Mouse (Mus musculus): ENCODE results near the gene Gadd45a. TPM values are rescaled to one million over a fixed set of nuclear protein-coding genes. Genes with fewer than 3 reads are reported as not detected.

The Gadd45a gene
- polyA plus RNA-seq, 1 experiment from 2014 or later: 26.2 TPM

- H3K27ac ChIP-seq (replicated peaks): no peak overlapping the region
Measured at GRCm38 (mm10) chr6:67018365-67018764, 18.9 kb downstream of the Gadd45a start.

GRCm38 (mm10) chr6:67016520-67017111 lies 20.6 kb downstream of the Gadd45a start:
- Histone ChIP-seq H3K4me1 (replicated peaks; ENCODE audit: control insufficient read depth, insufficient read depth) (peaks cover 9% of the 10 kb centered on the region), H3K4me3 (ENCODE audit: low read depth, low read length) (no peak overlapping the region), H3K27me3 (ENCODE audit: control insufficient read depth, insufficient read depth, low read length) (no peaks in the 10 kb centered on the region), H3K27ac (replicated peaks) (peak overlapping the region; percentile 67), H3K9me3 (ENCODE audit: control insufficient read depth, low read length) (no peaks in the 10 kb centered on the region), H3K36me3 (ENCODE audit: control insufficient read depth, insufficient read depth, low read length) (no peaks in the 10 kb centered on the region), H3K4me2 (replicated peaks; ENCODE audit: low read depth) (no peak overlapping the region), H3K9ac (ENCODE audit: low read length) (no peak overlapping the region)
- ATAC-seq (ENCODE audit: low FRiP score, low TSS enrichment) (no peak), DNase-seq (ENCODE audit: low spot score) (no peak)
- TF ChIP-seq EP300 (optimal IDR thresholded peaks at IDR 0.05): no peak
- no peak for TF ChIP-seq CTCF (IDR thresholded peaks at IDR 0.05; ENCODE audit: low read depth)
- 38% methylated on average over 7 of the region's 7 CpGs for WGBS

More at GRCm38 (mm10) chr6:67018365-67018764, 18.9 kb downstream of the Gadd45a start:
- H3K9me3 ChIP-seq (ENCODE audit: control insufficient read depth, low read length): no peaks in the 10 kb centered on the region
- H3K9ac ChIP-seq (ENCODE audit: low read length): no peak overlapping the region
- peaks cover 9% of the 10 kb centered on the region for H3K4me1 ChIP-seq (replicated peaks; ENCODE audit: control insufficient read depth, insufficient read depth)
- H3K36me3 ChIP-seq (ENCODE audit: control insufficient read depth, insufficient read depth, low read length): no peaks in the 10 kb centered on the region
- no peak overlapping the region for H3K4me3 ChIP-seq (ENCODE audit: low read depth, low read length)
- ATAC-seq (ENCODE audit: low FRiP score, low TSS enrichment): no peak
- 84% methylated on average over 4 of the region's 4 CpGs for WGBS
- no peak for TF ChIP-seq EP300 (optimal IDR thresholded peaks at IDR 0.05)
- no peak for TF ChIP-seq CTCF (IDR thresholded peaks at IDR 0.05; ENCODE audit: low read depth)
- DNase-seq (ENCODE audit: low spot score): no peak
- H3K4me2 ChIP-seq (replicated peaks; ENCODE audit: low read depth): no peak overlapping the region
- no peaks in the 10 kb centered on the region for H3K27me3 ChIP-seq (ENCODE audit: control insufficient read depth, insufficient read depth, low read length)

DNA sequence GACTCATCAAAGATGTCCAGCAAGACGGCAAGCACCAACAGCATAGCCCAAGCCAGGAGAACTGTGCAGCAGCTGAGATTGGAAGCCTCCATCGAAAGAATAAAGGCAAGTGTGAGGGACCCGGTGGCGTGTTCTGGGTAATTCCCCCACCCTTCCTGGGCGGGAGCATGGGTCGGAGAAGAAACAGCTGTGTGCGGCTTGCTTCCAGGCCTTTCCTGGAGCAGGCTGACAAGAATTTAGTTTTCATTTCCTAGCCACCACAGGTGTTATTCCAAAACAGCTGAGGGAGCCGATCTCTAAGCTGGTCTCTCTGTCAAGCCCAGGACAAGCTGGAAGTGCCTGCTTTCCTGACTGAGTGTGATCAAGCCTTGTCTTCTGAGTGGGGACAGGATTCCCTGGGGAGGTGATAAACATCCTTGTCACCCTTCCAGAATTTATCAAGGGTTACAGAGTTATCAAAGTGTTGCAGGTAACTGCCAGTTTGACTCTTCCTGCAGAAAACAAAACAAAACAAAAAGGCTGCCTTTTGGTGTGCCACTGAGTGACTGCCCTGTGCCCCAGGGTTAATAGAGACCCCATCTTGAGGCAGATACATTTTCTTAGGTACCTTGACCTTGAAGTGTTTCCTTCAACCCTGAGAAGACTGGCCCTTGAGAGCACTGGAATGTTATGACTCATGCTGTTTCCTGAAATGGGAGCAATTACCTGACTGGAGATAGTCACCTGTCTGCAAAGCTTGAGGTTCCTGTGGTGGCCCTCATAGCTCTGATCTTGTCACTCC lies 21.3 kb downstream of the Gadd45a start:
- no peak for TF ChIP-seq CTCF (IDR thresholded peaks at IDR 0.05; ENCODE audit: low read depth)
- no peak for TF ChIP-seq EP300 (optimal IDR thresholded peaks at IDR 0.05)
- Histone ChIP-seq H3K9ac (ENCODE audit: low read length) (no peak overlapping the region), H3K4me1 (replicated peaks; ENCODE audit: control insufficient read depth, insufficient read depth) (peaks cover 9% of the 10 kb centered on the region), H3K36me3 (ENCODE audit: control insufficient read depth, insufficient read depth, low read length) (no peaks in the 10 kb centered on the region), H3K27ac (replicated peaks) (no peak overlapping the region; the same call in 1 of the 2 replicates), H3K9me3 (ENCODE audit: control insufficient read depth, low read length) (no peaks in the 10 kb centered on the region), H3K27me3 (ENCODE audit: control insufficient read depth, insufficient read depth, low read length) (no peaks in the 10 kb centered on the region), H3K4me3 (ENCODE audit: low read depth, low read length) (no peak overlapping the region), H3K4me2 (replicated peaks; ENCODE audit: low read depth) (no peak overlapping the region)
- no peak for ATAC-seq (ENCODE audit: low FRiP score, low TSS enrichment)
- 38% methylated on average over 8 of the region's 8 CpGs for WGBS
- no peak for DNase-seq (ENCODE audit: low spot score)

DNA sequence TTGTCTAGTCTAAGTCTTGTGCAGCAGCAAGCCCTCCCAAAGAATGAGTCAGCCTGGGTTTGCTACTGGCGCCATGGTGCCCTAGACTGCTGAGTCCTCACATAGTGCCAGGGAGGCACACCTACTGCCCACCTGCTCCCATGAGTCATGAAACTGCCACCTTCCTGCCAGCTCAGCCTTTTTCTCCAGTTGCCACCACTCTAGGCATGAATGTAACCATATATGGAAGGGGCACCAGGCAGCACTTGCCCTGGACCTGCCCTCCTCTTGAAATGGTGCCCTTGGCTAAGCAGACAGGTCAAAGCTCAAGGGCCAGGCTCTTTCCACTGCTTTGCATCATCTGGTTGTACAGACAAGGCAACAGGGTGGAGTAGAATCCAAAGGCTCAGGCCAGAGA lies 22.6 kb downstream of the Gadd45a start:
- ATAC-seq (ENCODE audit: low FRiP score, low TSS enrichment) (peak; percentile 80), DNase-seq (ENCODE audit: low spot score) (no peak)
- Histone ChIP-seq H3K36me3 (ENCODE audit: control insufficient read depth, insufficient read depth, low read length) (no peaks in the 10 kb centered on the region), H3K4me3 (ENCODE audit: low read depth, low read length) (no peak overlapping the region), H3K4me1 (replicated peaks; ENCODE audit: control insufficient read depth, insufficient read depth) (peaks cover 9% of the 10 kb centered on the region), H3K9me3 (ENCODE audit: control insufficient read depth, low read length) (no peaks in the 10 kb centered on the region), H3K4me2 (replicated peaks; ENCODE audit: low read depth) (no peak overlapping the region), H3K27me3 (ENCODE audit: control insufficient read depth, insufficient read depth, low read length) (no peaks in the 10 kb centered on the region), H3K9ac (ENCODE audit: low read length) (no peak overlapping the region), H3K27ac (replicated peaks) (no peak overlapping the region)
- TF ChIP-seq CTCF (IDR thresholded peaks at IDR 0.05; ENCODE audit: low read depth): no peak
- TF ChIP-seq EP300 (optimal IDR thresholded peaks at IDR 0.05): no peak
- WGBS: 71% methylated on average over 1 of the region's 1 CpGs

DNA sequence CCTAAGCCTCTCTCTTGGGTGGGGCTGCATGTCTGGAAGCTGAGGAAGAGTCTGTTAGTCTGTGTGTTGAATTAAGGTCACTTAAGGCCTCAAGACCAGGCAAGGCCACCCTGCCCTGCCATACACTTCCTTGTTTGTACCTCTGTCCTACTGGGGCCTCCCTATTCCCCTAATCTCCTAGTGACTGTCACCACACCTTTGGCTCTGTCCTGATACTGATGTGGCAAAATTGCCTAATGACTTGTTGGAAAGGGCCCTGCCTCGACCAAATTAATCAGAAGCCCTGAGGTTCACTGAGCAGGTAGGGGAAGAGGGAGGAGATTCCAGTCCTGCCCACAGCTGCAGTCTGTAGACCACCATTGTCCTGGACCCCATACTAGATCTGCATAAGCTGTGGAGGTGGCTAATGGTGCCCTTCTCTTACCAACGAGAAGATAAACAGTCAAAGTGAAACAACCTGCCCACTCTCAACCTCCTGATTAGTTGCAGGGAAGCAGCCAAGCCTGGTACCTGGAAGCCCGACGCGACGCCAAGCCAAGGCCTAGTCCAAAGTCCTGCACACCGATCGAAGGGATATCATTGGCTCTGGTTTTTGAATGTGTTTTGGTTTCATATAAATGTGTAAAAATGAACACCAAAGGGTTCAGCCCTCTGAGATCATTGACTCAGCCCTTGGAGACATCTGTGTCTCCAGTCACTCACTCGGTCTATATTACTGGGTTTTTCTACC lies 23.1 kb downstream of the Gadd45a start:
- Histone ChIP-seq H3K27ac (replicated peaks) (no peak overlapping the region), H3K27me3 (ENCODE audit: control insufficient read depth, insufficient read depth, low read length) (no peaks in the 10 kb centered on the region), H3K4me2 (replicated peaks; ENCODE audit: low read depth) (no peak overlapping the region), H3K9me3 (ENCODE audit: control insufficient read depth, low read length) (no peaks in the 10 kb centered on the region), H3K4me3 (ENCODE audit: low read depth, low read length) (no peak overlapping the region), H3K9ac (ENCODE audit: low read length) (no peak overlapping the region), H3K36me3 (ENCODE audit: control insufficient read depth, insufficient read depth, low read length) (no peaks in the 10 kb centered on the region), H3K4me1 (replicated peaks; ENCODE audit: control insufficient read depth, insufficient read depth) (peaks cover 9% of the 10 kb centered on the region)
- ATAC-seq (ENCODE audit: low FRiP score, low TSS enrichment) (peak; percentile 64), DNase-seq (ENCODE audit: low spot score) (no peak)
- WGBS: 83% methylated on average over 9 of the region's 9 CpGs
- no peak for TF ChIP-seq CTCF (IDR thresholded peaks at IDR 0.05; ENCODE audit: low read depth)
- TF ChIP-seq EP300 (optimal IDR thresholded peaks at IDR 0.05): no peak

Data from stomach, postnatal 0 days (tissue).